Mouse (Mus musculus) kidney, postnatal 14 days (tissue): ENCODE results near the gene Chst3.
"Not testable (repeated sequence)": the region's sequence is repeated elsewhere in the genome, so short reads cannot be mapped to it uniquely, and the experiment has no call there.

Experiments used
- DNase-seq: peaks from one replicate; pipeline ENCODE4 v3.0.0; 2022; ENCODE audit warnings: mixed read lengths

Chst3 gene

DNA sequence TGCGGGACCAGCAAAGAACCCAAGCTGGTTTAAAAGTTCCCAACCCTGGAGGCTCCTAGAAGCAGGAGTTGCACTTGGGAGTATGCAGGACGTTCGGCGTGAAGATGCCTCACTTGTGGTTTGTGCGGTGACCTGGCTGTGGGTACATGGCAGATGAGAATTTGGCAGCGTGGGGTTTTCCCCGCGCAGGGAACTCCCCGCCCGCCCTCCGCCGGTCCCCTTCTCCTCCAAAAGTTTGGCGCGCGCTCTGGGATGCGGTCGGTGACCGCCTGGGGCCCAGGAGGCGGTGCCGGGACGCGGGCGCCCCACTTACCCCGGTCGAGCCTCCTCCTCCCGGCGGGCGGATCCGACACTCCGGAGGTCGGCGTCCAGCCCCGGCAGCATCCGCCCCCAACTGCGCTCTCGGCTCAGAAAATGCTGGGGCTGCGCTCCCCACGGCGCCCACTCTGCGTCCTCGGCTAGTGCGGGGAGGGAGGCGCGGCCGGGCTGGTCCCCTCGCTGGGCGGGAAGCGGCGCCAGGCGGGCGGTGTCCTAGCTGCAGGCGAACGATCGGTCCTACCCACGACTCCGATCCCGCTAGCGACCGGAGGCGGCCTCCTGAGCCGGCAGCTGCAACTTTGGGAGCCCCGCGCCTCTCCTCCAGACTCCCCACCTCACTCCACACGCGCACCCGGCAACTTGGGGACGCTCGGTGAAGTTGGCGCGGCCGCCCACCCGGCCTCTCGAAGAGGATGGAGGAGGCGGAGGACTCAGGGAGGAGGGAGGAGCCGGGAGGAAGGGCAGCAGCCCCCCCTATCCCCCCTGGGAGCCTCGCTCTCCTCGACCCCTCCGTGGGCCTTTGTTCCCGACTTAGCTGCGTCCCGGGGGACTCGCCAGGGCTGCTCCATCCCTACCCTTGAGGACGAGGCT lies at the start of gene Chst3:
TSS of gene Chst3 (minus strand) at position 670 of the 909 bp plus-strand sequence.
- peak; percentile 87 for DNase-seq

DNA sequence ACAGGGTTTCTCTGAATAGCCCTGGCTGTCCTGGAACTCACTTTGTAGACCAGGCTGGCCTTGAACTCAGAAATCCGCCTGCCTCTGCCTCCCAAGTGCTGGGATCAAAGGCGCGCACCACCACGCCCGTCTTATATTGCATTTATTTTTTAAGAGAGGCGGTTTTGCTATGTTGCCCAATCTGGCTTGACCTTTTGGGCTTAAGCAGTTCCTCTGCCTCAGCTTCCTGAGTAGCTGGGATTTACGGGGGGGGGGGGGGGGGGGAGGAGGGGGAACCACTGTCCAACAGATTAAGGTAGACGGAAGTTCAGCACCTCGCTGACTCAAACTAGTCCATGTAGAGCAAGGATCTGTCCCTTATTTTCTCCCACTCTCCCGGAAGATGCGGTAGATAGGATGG lies 49.7 kb upstream of the Chst3 start:
- no peak for DNase-seq

GRCm38 (mm10) chr10:60266842-60267401 lies 47.9 kb upstream of the Chst3 start:
- no peak for DNase-seq

- DNase-seq: peak; percentile 39
These were observed 46.2 kb upstream of the Chst3 start for GRCm38 (mm10) chr10:60265252-60265651.

DNA sequence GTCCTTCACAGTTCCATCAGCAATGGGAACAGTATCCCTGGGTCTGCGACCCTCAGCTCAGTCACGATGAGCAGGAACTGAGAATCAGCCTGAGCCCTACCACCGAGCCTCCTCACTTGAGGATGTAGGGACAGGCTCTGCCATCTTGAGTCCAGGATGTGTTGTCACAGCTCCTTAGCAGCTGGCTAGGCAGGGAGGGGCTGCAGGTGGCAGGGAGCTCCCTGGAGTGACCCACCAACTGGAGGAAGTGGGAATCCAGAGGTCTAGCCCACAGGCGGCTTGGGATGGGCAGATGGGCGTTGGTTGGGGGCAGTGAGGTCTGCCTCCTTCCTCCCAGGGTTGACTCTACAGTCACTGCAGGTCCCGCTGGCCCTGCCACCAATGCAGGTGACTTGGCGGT lies 44.3 kb upstream of the Chst3 start:
- no peak for DNase-seq

DNA sequence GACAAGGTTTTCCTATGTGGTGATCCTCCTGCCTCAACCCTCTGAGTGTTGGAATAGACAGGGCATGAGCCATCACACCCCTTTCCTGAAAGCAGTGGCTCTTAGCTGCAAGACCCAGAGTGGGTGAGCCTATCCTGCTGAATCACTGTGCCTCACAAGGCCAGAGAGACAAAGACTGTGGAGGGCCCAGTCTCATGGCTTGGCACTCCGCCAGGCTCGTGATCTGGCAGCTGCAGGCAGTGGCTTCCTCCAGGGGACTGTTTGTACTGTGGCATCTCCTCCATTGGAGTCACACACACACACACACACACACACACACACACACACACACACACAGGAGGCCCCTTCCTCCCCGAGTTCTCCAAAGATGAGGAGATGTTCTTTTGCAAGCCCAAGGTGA lies 43.3 kb upstream of the Chst3 start:
- peak; percentile 92 for DNase-seq

DNA sequence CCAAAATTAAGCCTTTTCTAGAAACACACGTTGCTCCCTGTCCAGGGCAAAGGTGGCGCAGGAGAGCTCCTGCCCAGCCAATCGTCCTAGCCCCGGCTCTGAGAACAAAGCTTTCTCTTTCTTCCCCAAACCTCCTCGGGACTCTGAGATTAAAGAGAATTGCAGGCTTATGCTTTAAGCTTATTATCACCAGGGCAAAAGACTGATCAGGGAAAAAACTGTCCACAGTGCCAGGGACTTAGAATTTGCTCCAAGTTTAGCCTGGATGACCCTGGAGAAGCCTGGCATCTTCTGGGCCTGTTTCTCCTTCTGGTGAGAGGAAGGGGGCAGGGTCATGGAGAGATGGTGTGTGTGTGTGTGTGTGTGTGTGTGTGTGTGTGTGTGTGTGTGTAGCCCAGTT lies 42.5 kb upstream of the Chst3 start:
- DNase-seq: no peak

DNA sequence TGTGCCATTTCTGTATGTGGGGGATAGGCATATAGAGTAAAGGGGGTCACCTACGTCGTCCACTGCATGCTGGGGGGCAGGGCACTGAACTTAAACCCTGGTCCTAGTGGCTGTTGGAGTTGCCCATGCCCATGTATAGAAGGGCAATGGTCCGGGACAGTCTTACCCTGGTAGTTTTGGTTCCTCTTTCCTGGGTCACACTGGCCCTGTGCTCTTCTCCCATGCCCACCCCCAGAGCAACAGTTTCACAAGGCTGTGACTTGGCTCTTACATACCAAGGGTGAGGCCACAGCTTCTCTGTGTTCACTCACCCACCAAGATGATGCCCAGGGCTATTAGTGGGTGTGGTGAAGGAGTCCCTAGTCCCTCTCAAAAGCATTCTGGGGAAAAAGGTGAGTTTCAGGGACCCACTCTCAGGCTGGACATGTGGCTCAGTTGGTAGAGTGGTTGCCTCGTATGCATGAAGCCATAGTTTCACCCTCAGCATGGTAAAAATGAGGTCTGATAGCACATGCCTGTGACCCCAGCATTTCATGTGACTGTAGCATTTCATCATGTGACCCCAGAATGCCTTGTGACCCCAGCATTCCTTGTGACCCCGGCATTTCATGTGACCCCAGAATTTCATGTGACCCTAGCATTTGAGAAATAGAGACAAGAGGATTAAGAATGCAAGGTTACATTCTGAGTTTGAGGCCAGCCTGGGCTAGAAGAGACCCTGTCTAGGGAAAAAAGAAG lies 41.7 kb upstream of the Chst3 start:
- no peak for DNase-seq

DNA sequence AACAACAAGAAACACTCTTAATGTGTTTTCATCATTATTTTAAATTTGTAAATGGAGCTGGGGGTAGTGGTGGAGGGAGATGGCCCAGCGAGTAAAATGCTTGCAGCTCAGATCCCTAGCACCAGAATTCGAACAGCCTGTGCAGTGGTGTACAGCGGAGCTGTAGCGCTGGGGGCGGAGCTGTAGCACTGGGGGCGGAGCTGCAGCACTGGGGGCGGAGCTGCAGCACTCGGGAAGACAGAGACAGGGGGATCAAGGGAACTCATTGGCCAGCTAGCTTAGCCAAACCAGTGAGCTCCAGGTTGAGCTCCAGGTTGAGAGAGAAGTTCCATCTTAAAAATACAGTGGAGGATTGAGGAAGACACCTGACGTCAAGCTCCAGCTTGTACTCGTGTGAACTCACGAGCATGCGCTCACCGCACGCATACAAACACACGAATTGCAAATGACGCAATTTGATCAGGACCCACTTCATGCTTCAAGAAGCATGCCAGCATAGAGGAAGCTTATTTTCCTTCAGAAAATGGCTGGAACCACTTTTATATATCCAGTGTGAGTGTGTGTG lies 38.3 kb upstream of the Chst3 start:
- DNase-seq: no peak

- DNase-seq: no peak
These were observed 37.0 kb upstream of the Chst3 start for GRCm38 (mm10) chr10:60256088-60256487.

DNA sequence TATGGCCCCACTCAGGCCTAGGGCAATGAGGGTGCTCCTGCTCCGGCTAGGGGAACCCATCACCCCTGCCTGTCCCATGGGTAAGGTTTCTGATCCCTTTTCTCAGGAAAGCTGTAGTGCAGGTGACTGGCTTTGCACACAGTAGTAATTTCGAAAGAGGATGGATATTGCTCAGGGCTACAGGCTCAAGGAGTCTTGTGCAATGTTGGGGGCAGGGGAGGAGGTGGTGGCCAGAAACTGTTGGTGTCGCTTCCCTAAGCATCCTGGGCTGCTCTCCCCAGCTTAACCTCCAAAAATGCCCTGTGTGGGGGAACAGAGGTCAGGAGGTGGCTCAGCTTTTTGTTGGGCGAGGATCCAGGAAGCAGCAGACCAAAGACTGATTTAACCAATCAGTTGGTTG lies 33.5 kb upstream of the Chst3 start:
- no peak for DNase-seq

- no peak for DNase-seq
These were observed 33.1 kb upstream of the Chst3 start for GRCm38 (mm10) chr10:60252187-60252586.

DNA sequence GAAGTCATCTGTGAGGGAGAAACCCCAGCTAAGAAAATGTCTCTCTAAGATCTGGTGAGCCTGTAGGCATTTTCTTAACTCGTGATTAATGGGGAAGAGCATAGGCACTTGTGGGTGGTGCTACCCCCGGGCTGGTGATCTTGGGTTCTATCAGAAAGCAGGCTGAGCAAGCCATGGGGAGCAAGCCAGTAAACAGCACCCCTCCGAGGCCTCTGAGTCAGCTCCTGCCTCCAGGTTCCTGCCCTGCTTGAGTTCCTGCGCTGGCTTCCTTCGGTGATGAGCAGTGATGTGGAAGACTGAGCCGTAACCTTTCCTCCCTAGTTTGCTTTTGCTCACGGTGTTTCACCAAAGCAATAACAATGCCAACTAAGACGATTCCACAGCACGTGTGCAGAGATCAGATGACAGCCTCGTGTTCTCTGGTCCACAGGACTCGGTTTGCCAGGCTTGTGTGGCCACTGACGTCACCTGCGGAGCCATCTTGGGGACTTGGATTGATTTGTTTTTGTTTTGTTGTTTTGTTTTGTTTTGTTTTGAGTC lies 31.4 kb upstream of the Chst3 start:
- peak; percentile 22 for DNase-seq

- DNase-seq: peak; percentile 38
These were observed 29.3 kb upstream of the Chst3 start for GRCm38 (mm10) chr10:60248345-60248744.

DNA sequence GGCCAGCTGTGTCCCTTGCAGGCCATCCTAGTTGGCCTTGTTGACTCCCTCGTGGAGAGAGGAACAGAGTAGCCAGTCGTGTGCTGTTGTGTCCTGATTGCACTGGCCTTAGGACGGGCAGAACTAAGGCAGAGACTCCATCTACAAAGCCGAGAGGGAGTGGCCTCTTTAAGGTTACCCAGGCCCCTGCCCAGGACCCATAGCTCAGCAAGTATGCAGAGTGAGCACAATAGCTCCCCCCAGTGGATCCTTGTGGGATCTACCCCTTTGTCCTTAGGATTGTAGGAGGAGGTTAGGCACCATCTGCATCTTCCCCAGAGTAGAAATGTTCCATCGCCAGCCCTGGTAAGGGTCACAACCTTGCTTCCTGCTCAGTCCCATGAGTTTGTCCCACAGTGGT lies 27.5 kb upstream of the Chst3 start:
- DNase-seq: peak; percentile 54

DNA sequence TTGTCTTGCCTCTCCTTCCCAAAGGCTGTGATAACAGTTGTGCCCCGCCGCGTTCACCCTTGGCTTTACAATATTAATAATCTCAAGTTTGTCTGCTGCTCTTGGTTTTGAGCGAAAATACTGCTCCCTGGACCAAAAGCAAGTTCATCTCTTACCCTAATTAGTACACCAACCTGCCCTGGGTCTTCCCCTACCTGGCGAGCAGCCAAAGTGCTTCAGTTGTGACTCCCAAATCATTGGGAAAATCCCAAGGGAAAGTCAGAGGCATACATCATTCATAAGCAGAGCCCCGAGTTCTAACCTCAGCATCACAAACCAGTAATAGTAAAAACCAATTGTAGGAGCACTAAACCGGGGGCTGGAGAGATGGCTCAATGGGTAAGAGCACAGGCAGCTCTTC lies 26.6 kb upstream of the Chst3 start:
- no peak for DNase-seq

DNA sequence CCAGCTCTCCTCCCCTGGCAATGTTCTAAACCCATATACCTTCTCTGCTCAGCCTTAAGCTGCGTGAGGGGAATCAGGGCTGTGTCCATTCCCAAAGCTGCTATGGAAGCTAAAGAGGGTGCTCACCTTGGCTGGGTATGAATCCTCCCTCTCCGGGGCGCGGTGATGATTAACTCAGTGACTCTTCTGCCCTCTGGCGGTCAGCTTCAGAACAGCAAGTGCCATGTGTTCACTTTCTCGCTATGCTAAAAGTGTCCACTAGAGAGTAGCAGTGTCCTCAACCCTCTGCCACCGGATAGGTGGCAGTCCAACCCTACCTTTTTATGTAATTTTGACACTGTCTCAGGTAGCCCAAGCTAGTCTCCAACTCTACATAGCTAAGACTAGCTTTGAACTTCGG lies 26.0 kb upstream of the Chst3 start:
- peak; percentile 93 for DNase-seq

DNA sequence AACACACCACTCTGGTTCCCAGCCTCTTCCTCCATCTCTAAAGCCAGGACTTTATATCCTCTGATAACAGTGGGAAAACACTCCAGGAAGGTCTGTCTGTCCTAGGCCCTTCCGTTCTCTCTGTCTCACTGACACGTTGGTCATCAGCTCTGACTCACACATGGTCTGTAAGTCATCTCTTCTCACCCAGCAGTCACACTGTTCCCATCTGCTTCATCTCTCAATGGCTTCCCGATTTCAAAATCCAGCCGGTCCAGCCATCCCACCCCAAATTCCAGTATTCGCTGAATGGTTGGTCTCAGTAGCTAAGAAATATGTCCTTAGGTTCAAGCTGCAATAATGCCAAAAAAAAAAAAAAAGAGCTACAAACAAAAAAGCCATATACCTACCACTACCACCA lies 24.9 kb upstream of the Chst3 start:
- DNase-seq: no peak

- no peak for DNase-seq
These were observed 21.4 kb upstream of the Chst3 start for GRCm38 (mm10) chr10:60240416-60240815.

- DNase-seq: peak; percentile 74
These were observed 18.6 kb upstream of the Chst3 start for GRCm38 (mm10) chr10:60237475-60238154.

DNA sequence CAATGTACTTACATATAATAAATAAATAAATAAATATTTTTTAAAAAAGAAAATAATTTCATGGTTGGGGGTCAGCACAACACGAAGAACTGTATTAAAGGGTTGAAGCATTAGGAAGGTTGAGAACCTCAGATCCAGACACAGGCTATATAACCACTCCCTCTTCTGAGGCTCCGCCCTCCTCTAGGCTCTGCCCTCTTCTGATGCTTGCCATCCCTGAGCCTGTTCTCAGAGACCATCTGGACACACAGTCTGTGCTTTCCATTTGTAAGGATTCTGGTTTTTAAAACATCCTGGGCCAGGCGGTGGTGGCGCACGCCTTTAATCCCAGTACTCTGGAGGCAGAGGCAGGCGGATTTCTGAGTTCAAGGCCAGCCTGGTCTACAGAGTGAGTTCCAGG lies 16.8 kb upstream of the Chst3 start:
- DNase-seq: not testable (repeated sequence)

- no peak for DNase-seq
These were observed 14.9 kb upstream of the Chst3 start for GRCm38 (mm10) chr10:60234006-60234405.
